Mouse (Mus musculus) lung, adult 2 months (tissue): Measurements from ENCODE around the gene Zcwpw1.

Experiments used
- CTCF ChIP-seq: fragments of 200-500 bp; IDR thresholded peaks from 2 replicates; pipeline ENCODE4 v1.5.1; 2011; ENCODE audit warnings: mild to moderate bottlenecking, low read length, control low read depth; ENCODE audit not compliant: insufficient read depth
- POLR2A ChIP-seq: fragments of 200-500 bp; IDR thresholded peaks from 2 replicates; pipeline ENCODE4 v1.6.1; 2011; ENCODE audit warnings: low read depth, mild to moderate bottlenecking, control low read depth, low read length, borderline replicate concordance; ENCODE audit errors: extremely low read depth

- no peak for TF ChIP-seq CTCF
- TF ChIP-seq POLR2A = no peak
Measured at GRCm38 (mm10) chr5:137788946-137789531, 1.4 kb downstream of the Zcwpw1 start.
